Mouse (Mus musculus): ENCODE data around the gene Rab8a. TPM values are rescaled to one million over a fixed set of nuclear protein-coding genes. Genes with fewer than 3 reads are reported as not detected.

The Rab8a gene
- polyA plus RNA-seq, 1 experiment from 2014 or later: 115 TPM

DNA sequence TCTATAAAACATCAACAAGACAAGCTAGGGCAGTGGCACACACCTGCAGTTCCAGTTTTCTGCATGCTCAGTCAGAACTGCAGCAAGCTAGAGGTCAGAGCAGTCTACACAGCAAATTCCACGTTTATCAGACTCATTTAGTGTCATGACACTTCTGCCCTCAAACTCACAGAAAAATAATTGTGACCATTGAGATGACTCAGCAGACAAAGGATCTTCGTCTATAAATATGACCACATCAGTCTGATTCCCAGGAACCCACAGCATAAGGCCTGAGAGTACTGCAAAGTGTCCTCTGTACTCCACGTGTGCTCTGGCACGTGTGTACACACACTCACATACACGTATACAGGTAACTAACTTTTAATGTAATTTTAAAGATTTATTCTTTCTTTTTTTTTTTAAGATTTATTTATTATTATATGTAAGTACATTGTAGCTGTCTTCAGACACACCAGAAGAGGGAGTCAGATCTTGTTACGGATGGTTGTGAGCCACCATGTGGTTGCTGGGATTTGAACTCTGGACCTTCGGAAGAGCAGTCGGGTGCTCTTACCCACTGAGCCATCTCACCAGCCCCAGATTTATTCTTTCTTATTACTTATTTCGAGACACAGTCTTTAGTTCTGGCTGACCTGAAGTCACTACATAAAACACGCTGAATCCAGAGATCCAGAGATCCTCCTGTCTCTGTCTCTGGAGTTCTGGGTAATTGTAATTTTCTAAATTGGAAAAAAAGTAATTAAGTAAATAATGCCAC is 58.0 kb downstream of the Rab8a start:
- H3K9me3 ChIP-seq (replicated peaks): no peaks in the 10 kb centered on the region
- H3K27ac ChIP-seq: no peak overlapping the region
- peak overlapping the region; percentile 82 for H3K4me2 ChIP-seq
- peak overlapping the region; percentile 64 for H3K4me3 ChIP-seq
- ATAC-seq: peak; percentile 25
- WGBS: 81% methylated on average over 10 of the region's 10 CpGs
- H3K9ac ChIP-seq: no peak overlapping the region
- peaks cover 27% of the 10 kb centered on the region for H3K36me3 ChIP-seq (ENCODE audit: poor library complexity, severe bottlenecking)
- peaks cover 22% of the 10 kb centered on the region for H3K27me3 ChIP-seq
- H3K4me1 ChIP-seq: peaks cover 10% of the 10 kb centered on the region

DNA sequence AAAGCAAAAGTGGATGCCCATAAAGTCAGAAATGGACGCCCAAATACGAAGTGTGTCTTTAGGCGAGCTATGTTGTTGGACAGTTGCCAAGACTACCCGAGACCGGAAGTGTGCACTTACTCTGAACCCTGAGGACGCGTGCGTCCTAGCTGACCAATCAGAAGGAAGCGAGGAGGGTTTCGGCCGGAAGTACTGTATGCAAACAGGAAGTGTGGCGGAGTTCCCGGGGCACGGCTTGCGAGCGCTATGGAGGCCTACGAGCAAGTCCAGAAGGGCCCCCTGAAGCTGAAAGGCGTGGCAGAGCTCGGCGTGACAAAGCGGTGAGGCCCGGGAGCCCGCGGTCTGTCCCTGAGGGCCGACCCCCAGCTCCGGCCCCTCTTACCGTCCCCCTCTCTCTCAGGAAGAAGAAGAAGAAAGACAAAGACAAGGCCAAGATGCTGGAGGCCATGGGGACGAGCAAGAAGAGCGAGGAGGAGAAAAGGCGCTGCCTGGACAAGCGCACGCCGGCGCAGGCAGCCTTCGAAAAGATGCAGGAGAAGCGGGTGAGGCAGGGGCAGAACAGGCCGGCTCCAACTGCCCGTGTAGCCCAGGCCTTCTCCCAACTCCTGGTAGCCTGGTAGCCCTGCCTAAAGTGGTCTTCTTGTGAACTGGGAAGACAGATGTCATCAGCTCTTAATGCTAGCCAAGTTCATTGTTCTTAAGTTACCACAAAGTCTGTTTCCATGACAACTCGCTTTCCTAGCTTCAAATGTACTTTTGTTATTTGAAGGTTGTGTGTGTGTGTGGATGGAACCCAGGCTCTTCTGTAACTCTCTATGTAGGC is 58.8 kb downstream of the Rab8a start, which contains the start of gene Fam32a:
TSS of gene Fam32a (plus strand) at position 190 of the 823 bp plus-strand sequence.
- peak within 1 kb of the TSS; percentile 64 for H3K4me3 ChIP-seq
- H3K27ac ChIP-seq: peak within 1 kb of the TSS; percentile 79
- peaks cover 30% of the 10 kb centered on the region for H3K36me3 ChIP-seq (ENCODE audit: poor library complexity, severe bottlenecking)
- peak; percentile 99 for ATAC-seq
- no peaks in the 10 kb centered on the region for H3K9me3 ChIP-seq (replicated peaks)
- H3K4me2 ChIP-seq: peak within 1 kb of the TSS; percentile 82
- peak within 1 kb of the TSS; percentile 75 for H3K9ac ChIP-seq
- peaks cover 20% of the 10 kb centered on the region for H3K27me3 ChIP-seq
- H3K4me1 ChIP-seq: peaks cover 10% of the 10 kb centered on the region
- WGBS: 14% methylated on average over 39 of the region's 39 CpGs

DNA sequence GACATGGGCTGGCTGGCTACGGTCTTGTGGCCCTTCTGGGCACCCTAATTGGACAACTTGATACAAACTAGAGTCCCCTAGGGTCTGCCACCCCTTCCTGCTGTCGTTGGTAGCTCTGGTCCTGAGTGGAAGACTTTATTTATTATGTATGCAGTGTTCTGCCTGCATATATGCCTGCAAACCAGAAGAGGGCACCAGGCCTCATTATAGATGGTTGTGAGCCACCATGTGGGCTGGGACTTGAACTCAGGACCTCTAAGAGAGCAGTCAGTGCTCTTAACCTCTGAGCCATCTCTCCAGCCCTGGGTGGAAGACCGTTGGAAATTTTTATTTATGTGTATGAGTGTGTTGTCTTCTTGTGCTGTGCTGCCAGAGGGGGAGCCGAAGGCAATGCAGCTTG is 59.8 kb downstream of the Rab8a start:
- H3K27me3 ChIP-seq: peaks cover 13% of the 10 kb centered on the region
- H3K4me1 ChIP-seq: peaks cover 10% of the 10 kb centered on the region
- peak overlapping the region; percentile 64 for H3K4me3 ChIP-seq
- peak overlapping the region; percentile 82 for H3K4me2 ChIP-seq
- peaks cover 30% of the 10 kb centered on the region for H3K36me3 ChIP-seq (ENCODE audit: poor library complexity, severe bottlenecking)
- WGBS: 87% methylated on average over 4 of the region's 4 CpGs
- no peak overlapping the region for H3K27ac ChIP-seq
- H3K9ac ChIP-seq: peak overlapping the region; percentile 75; the same call in 1 of the 2 replicates
- ATAC-seq: no peak
- H3K9me3 ChIP-seq (replicated peaks): no peaks in the 10 kb centered on the region

DNA sequence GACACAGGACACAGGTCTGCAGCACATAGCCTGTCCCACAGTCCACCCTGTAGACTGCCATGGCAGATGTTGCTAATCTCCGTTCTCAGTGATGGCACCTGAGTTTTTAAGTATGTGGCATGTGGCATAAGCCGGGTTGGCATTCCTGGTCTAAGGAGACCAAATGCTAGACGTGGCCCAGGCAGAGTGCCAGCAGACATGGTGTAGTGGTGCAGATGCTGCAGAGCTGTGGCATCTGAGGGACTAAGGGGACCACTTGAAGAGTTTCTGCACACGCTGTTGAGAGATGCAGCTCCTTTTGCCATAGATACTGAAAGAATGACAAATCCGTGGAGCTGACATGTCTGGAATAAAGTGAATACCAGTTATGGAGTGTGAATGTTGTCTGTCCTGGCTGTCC is 61.7 kb downstream of the Rab8a start:
- no peak for ATAC-seq
- no peak overlapping the region for H3K27ac ChIP-seq
- 91% methylated on average over 5 of the region's 5 CpGs for WGBS

More for the DNA sequence above, 61.7 kb downstream of the Rab8a start:
- no peak overlapping the region for H3K4me2 ChIP-seq
- H3K9me3 ChIP-seq (replicated peaks): no peaks in the 10 kb centered on the region
- peaks cover 2% of the 10 kb centered on the region; the same call in 1 of the 2 replicates for H3K27me3 ChIP-seq
- peaks cover 30% of the 10 kb centered on the region for H3K36me3 ChIP-seq (ENCODE audit: poor library complexity, severe bottlenecking)
- peaks cover 10% of the 10 kb centered on the region for H3K4me1 ChIP-seq
- no peak overlapping the region for H3K9ac ChIP-seq
- H3K4me3 ChIP-seq: no peak overlapping the region

Other genes with a start within 250 kb of the Rab8a start
- gene Zfp961, start 210.2 kb upstream of the Rab8a start, polyA plus RNA-seq (2015; fragmentation: Nextera tagmentation; extraction: Ambion mirVana): 23.3 and 24.0 TPM in 2 replicates
- gene Cyp4f18, start 151.6 kb upstream of the Rab8a start, polyA plus RNA-seq (2015; fragmentation: Nextera tagmentation; extraction: Ambion mirVana): 0.57 and 0.84 TPM in 2 replicates
- not detected in 2 replicates for gene Olfr372, start 120.0 kb upstream of the Rab8a start, polyA plus RNA-seq (2015; fragmentation: Nextera tagmentation; extraction: Ambion mirVana)
- not detected in 2 replicates for gene Olfr373, start 78.0 kb upstream of the Rab8a start, polyA plus RNA-seq (2015; fragmentation: Nextera tagmentation; extraction: Ambion mirVana)
- gene Olfr374, start 54.2 kb upstream of the Rab8a start, polyA plus RNA-seq (2015; fragmentation: Nextera tagmentation; extraction: Ambion mirVana): not detected in 2 replicates
- gene Tpm4, start 26.2 kb upstream of the Rab8a start, polyA plus RNA-seq (2015; fragmentation: Nextera tagmentation; extraction: Ambion mirVana): 308 and 315 TPM in 2 replicates
- not detected in 2 replicates for gene Hsh2d, start 28.4 kb downstream of the Rab8a start, polyA plus RNA-seq (2015; fragmentation: Nextera tagmentation; extraction: Ambion mirVana)
- not detected in 2 replicates for gene Cib3, start 51.6 kb downstream of the Rab8a start, polyA plus RNA-seq (2015; fragmentation: Nextera tagmentation; extraction: Ambion mirVana)
- not detected in 2 replicates for gene Gm11034, start 52.4 kb downstream of the Rab8a start, polyA plus RNA-seq (2015; fragmentation: Nextera tagmentation; extraction: Ambion mirVana)
- 103 and 108 TPM in 2 replicates for gene Fam32a, start 58.5 kb downstream of the Rab8a start, polyA plus RNA-seq (2015; fragmentation: Nextera tagmentation; extraction: Ambion mirVana)
- 211 and 235 TPM in 2 replicates for gene Ap1m1, start 78.8 kb downstream of the Rab8a start, polyA plus RNA-seq (2015; fragmentation: Nextera tagmentation; extraction: Ambion mirVana)
- gene Gm10282, start 144.1 kb downstream of the Rab8a start, polyA plus RNA-seq (2015; fragmentation: Nextera tagmentation; extraction: Ambion mirVana): 39.4 and 41.0 TPM in 2 replicates
- 2.8 and 3.6 TPM in 2 replicates for gene Klf2, start 157.8 kb downstream of the Rab8a start, polyA plus RNA-seq (2015; fragmentation: Nextera tagmentation; extraction: Ambion mirVana)